Mouse (Mus musculus): Measurements from ENCODE around the gene Krtap16-3. TPM values are rescaled to one million over a fixed set of nuclear protein-coding genes. Genes with fewer than 3 reads are reported as not detected.

Gene Krtap16-3
- total RNA-seq (2021): not detected
- long read RNA-seq, experiment 1: 0 reads
- long read RNA-seq, experiment 2: 0 reads

DNA sequence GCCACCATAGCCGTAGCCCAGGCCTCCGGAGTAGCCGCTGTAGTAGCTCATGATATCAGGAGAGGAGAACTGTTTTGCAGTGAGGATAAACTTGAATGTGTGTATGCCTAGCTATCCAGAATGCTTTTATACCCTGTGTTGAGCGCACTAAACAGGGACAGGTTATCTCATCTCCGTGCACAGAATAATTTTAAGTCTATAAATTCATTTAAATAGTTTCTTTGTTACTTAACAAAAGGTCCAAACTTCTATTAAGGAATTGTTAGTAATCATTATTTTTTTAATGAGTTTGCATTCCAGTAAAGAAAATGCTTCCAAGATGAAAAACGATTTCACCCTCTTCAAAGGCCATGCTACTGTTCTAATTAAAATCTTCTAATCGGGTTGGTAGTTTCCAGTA, at the start of gene Krtap16-3:
Gene Krtap16-3, minus strand, starts transcription at position 101 of the 400 bp plus-strand sequence.
- no peak for DNase-seq (ENCODE audit: low spot score in 2 of 2)

DNA sequence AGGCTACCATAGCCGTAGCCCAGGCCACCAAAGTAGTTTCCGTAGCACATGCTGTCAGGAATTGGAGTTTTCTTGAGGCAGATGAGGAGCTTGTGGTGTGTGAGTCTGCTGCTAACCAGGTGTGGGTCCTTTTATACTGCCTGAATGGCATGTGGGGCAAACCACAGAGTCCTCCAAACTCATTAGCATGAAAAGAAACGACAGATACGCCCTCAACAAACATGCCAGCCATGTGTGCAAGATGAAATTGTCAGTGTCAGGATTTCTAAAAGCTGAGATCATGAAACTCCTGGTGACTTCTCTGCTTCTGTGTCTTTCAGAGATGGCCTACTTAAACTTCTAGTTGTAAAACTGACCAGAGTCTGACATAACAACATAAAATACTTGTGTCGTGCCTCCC, 48.0 kb upstream of the Krtap16-3 start, which contains the start of gene Krtap22-2:
Gene Krtap22-2, minus strand, starts transcription at position 101 of the 400 bp plus-strand sequence.
- DNase-seq (ENCODE audit: low spot score in 2 of 2): no peak

DNA sequence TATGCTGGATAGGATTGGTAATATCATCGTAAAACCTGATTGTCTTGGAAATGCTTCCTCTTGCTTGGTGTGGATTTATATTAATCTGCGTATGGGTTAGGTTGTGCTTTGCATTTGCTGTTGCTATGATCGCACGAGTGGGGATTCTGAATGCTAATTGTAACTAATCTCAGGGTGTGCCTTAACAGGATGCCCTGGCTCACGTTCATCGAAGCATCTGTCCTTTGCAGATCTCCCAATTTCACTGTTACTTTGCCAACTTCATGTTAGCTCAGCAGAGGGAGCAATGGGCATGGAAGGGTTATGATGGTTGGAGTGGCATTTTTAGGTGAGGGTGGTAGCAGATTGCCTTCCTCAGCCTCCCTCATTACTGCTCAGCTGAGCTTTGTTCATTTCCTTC, 21.6 kb downstream of the Krtap16-3 start:
- no peak for DNase-seq (ENCODE audit: low spot score in 2 of 2)

DNA sequence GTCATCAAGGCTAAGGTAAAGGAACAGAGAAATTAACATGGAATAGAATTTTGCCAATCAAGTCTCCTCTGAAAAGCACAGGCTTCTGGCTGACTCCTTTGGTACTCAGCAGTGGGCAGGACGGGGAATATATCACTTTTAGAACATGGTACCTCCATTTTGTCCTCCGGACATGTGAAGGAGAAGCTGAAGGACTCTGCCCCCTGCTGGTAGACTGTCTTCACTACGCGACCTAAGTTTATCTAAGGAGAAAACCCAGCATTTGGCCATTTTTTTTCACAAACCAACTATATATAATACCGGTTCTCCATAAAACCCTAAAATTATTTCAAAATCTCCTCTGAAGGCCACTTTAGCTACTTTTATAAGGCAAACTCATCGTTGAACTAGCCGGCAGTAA, 24.4 kb downstream of the Krtap16-3 start:
- DNase-seq (ENCODE audit: low spot score in 2 of 2): peak in 1 of 2 experiments; percentile 2

- DNase-seq (ENCODE audit: low spot score in 2 of 2): no peak
These were observed 30.5 kb downstream of the Krtap16-3 start, which contains the start of gene Krtap19-9b for GRCm38 (mm10) chr16:88932165-88932564. Gene Krtap19-9b (minus strand): TSS chr16:88932265.

Other genes with a start within 250 kb of the Krtap16-3 start
- gene Krtap13-1, start 234.0 kb downstream of the Krtap16-3 start, total RNA-seq (2021): not detected
- not detected for gene Krtap13, start 211.2 kb downstream of the Krtap16-3 start, total RNA-seq (2021)
- not detected for gene 2310034C09Rik, start 204.0 kb downstream of the Krtap16-3 start, total RNA-seq (2021)
- not detected for gene 2310057N15Rik, start 188.7 kb downstream of the Krtap16-3 start, total RNA-seq (2021)
- not detected for gene Gm5965, start 185.0 kb downstream of the Krtap16-3 start, total RNA-seq (2021)
- gene Gm20741, start 150.7 kb downstream of the Krtap16-3 start, total RNA-seq (2021): not detected
- not detected for gene Krtap15, start 142.7 kb downstream of the Krtap16-3 start, total RNA-seq (2021)
- not detected for gene Krtap14, start 136.7 kb downstream of the Krtap16-3 start, total RNA-seq (2021)
- gene Krtap19-1, start 93.5 kb downstream of the Krtap16-3 start, total RNA-seq (2021): not detected
- gene Krtap19-2, start 88.6 kb downstream of the Krtap16-3 start, total RNA-seq (2021): not detected
- not detected for gene Krtap19-3, start 84.8 kb downstream of the Krtap16-3 start, total RNA-seq (2021)
- gene Krtap19-4, start 77.8 kb downstream of the Krtap16-3 start, total RNA-seq (2021): not detected
- gene Krtap19-5, start 66.4 kb downstream of the Krtap16-3 start, total RNA-seq (2021): not detected
- not detected for gene Krtap19-9b, start 30.6 kb downstream of the Krtap16-3 start, total RNA-seq (2021)
- gene Krtap22-2, start 47.9 kb upstream of the Krtap16-3 start, total RNA-seq (2021): not detected
- gene Gm10229, start 52.4 kb upstream of the Krtap16-3 start, total RNA-seq (2021): not detected
- gene Krtap6-1, start 68.8 kb upstream of the Krtap16-3 start, total RNA-seq (2021): not detected
- gene Gm10228, start 78.6 kb upstream of the Krtap16-3 start, total RNA-seq (2021): not detected
- gene Krtap6-5, start 85.0 kb upstream of the Krtap16-3 start, total RNA-seq (2021): not detected
- gene 1110025L11Rik, start 101.1 kb upstream of the Krtap16-3 start, total RNA-seq (2021): not detected
- gene Krtap6-3, start 121.1 kb upstream of the Krtap16-3 start, total RNA-seq (2021): not detected
- gene Gm6358, start 178.0 kb upstream of the Krtap16-3 start, total RNA-seq (2021): not detected
- gene Gm10061, start 188.2 kb upstream of the Krtap16-3 start, total RNA-seq (2021): not detected
- gene Gm9789, start 195.1 kb upstream of the Krtap16-3 start, total RNA-seq (2021): not detected
- gene Gm7735, start 206.6 kb upstream of the Krtap16-3 start, total RNA-seq (2021): not detected
- gene 1110057P08Rik, start 211.9 kb upstream of the Krtap16-3 start, total RNA-seq (2021): not detected
- not detected for gene Krtap20-2, start 243.0 kb upstream of the Krtap16-3 start, total RNA-seq (2021)

All from left cerebral cortex, adult 18-20 months (tissue).